Comparison of ENCODE assay signal across 23 mouse cellular contexts in the genomic region with DNA sequence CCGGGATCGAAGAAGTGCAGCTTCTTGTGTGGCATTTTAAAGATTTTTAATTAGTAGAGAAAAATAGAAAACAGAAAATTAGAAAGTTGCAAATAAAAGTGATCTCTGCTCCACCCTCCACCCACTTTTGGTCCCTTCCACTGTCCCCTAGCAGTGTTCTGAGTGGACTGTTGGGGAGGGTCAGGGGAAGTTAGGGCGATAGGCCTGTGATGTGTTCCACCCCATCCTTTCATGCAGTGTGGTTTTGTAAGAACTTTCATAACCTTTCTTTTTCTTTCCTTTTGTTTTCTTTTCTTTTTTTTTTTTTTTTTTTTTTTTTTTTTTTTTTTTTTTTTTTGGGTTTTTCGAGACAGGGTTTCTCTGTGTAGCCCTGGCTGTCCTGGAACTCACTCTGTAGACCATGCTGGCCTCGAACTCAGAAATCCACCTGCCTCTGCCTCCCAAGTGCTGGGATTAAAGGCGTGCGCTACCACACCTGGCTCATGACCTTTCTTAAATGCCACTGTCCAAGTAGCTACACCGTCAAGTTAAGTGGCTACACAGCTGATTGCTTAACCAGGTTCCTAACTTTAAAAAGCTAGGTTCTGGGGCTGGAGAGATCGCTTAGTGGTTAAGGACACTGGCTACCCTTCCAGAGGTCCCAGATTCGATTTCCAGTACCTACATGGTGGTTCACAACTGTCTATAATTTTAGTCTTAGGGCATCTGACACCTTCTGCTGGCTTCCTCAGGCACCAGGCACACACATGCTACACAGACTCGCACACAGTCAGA. TPM values are rescaled to one million over a fixed set of nuclear protein-coding genes. Genes with fewer than 3 reads are reported as not detected.
A peak's percentile ranks its signal among the peaks of the same experiment; 100 is the strongest.
DNase-seq lines count a peak whose midpoint lies in the region; ATAC-seq and TF ChIP-seq lines count a peak whose summit lies in the region.
"Had no signal": no experiment of that assay in that cellular context is flagged by ENCODE, and none has a peak within 500 bp of the region (broad histone marks: within the 10 kb centered on the region; RNA-seq: fewer than 3 reads in every experiment).

No protein-coding gene starts in this region.

- 79% methylated on average over 10 of the region's 11 CpGs for WGBS in heart, adult 2 months
- WGBS in liver, postnatal 0 days (ENCODE audit: insufficient replicate concordance): 76% methylated on average over 9 of the region's 11 CpGs
- 88% methylated on average over 10 of the region's 11 CpGs for WGBS in embryonic facial prominence, embryonic 10.5 days

- DNase-seq in heart, adult 2 months: no peak
- DNase-seq in heart, postnatal 10 days: no peak
- DNase-seq in liver, postnatal 0 days: no peak
- DNase-seq in liver (no peak), CH12.LX (ENCODE audit: extremely low read depth) (no peak)
- no peak for DNase-seq in embryonic facial prominence, embryonic 10.5 days (ENCODE audit: low spot score)
- no peak for DNase-seq in layer of hippocampus, adult 2 months (ENCODE audit: low spot score in 2 of 2)
- no peak for DNase-seq in thymus, postnatal 25 days
- DNase-seq: adrenal gland, postnatal 25 days; cerebellum, adult 9-10 months; gastrocnemius, postnatal 10 days; heart, postnatal 36 days; kidney, adult 9 months; kidney, postnatal 14 days; liver, embryonic 13.5 days; thymus, postnatal 36 days had no signal

- TF ChIP-seq CTCF in heart, adult 2 months (IDR thresholded peaks at IDR 0.05): no peak
- no peak for TF ChIP-seq CTCF in liver, postnatal 0 days (IDR thresholded peaks at IDR 0.05; ENCODE audit: low read depth)
- no peak for TF ChIP-seq CTCF in CH12.LX (conservative IDR thresholded peaks at IDR 0.05 in 1 of 2, IDR thresholded peaks at IDR 0.05 in 1 of 2; ENCODE audit: low read depth in 2 of 2, low read length in 2 of 2)
- no peak for TF ChIP-seq CTCF in layer of hippocampus, adult 2 months (conservative IDR thresholded peaks at IDR 0.05)

- H3K9me3 ChIP-seq in liver, postnatal 0 days (ENCODE audit: low read length): no peaks in the 10 kb centered on the region
- no peaks in the 10 kb centered on the region for H3K9me3 ChIP-seq in CH12.LX (replicated peaks; ENCODE audit: low read length)
- H3K9me3 ChIP-seq in embryonic facial prominence, embryonic 10.5 days: no peaks in the 10 kb centered on the region
- H3K9me3 ChIP-seq: embryonic facial prominence, embryonic 15.5 days; intestine, embryonic 15.5 days; limb, embryonic 12.5 days; liver, embryonic 13.5 days; megakaryocyte, embryonic 14.5 days; midbrain, embryonic 13.5 days had no signal

- no peak overlapping the region for H3K4me2 ChIP-seq in liver, postnatal 0 days (ENCODE audit: low read depth, low read length)
- H3K4me2 ChIP-seq in CH12.LX (ENCODE audit: insufficient read depth, low read depth, poor library complexity, severe bottlenecking): no peak overlapping the region
- H3K4me2 ChIP-seq: embryonic facial prominence, embryonic 15.5 days; hindbrain, embryonic 14.5 days; intestine, embryonic 15.5 days; limb, embryonic 12.5 days; liver, embryonic 13.5 days; midbrain, embryonic 13.5 days had no signal

- in situ Hi-C loops in CH12.LX (cut with MboI; ENCODE audit: low pct_ligation_motif_present, low pct_unique_long_range_greater_than_20kb, low sequenced_read_pairs): no loop called here

- H3K27me3 ChIP-seq in heart, adult 2 months (ENCODE audit: control insufficient read depth, insufficient read depth, low read length): no peaks in the 10 kb centered on the region
- no peaks in the 10 kb centered on the region for H3K27me3 ChIP-seq in liver, postnatal 0 days (ENCODE audit: insufficient read depth, low read length)
- no peaks in the 10 kb centered on the region for H3K27me3 ChIP-seq in CH12.LX (replicated peaks)
- no peaks in the 10 kb centered on the region for H3K27me3 ChIP-seq in embryonic facial prominence, embryonic 10.5 days (replicated peaks; ENCODE audit: low read depth, poor library complexity, severe bottlenecking)
- H3K27me3 ChIP-seq: embryonic facial prominence, embryonic 15.5 days; intestine, embryonic 15.5 days; limb, embryonic 12.5 days; liver, embryonic 13.5 days; megakaryocyte, embryonic 14.5 days; midbrain, embryonic 13.5 days had no signal

- no peak overlapping the region for H3K4me3 ChIP-seq in heart, adult 2 months
- no peak overlapping the region for H3K4me3 ChIP-seq in liver, postnatal 0 days (ENCODE audit: low read depth, low read length)
- H3K4me3 ChIP-seq in CH12.LX (replicated peaks in 1 of 3; ENCODE audit: low read depth in 2 of 3, low read length in 2 of 3, poor library complexity in 1 of 3): no peak overlapping the region
- H3K4me3 ChIP-seq in embryonic facial prominence, embryonic 10.5 days: no peak overlapping the region
- H3K4me3 ChIP-seq in layer of hippocampus, adult 2 months: no peak overlapping the region
- H3K4me3 ChIP-seq: embryonic facial prominence, embryonic 15.5 days; intestine, embryonic 15.5 days; limb, embryonic 12.5 days; liver, embryonic 13.5 days; megakaryocyte, embryonic 14.5 days; midbrain, embryonic 13.5 days had no signal

- H3K36me3 ChIP-seq in heart, adult 2 months (ENCODE audit: control insufficient read depth, insufficient read depth, low read length): peaks cover 37% of the 10 kb centered on the region
- H3K36me3 ChIP-seq in liver, postnatal 0 days (replicated peaks; ENCODE audit: insufficient read depth, low read length): peaks cover 4% of the 10 kb centered on the region; the same call in 1 of the 2 replicates
- H3K36me3 ChIP-seq in CH12.LX (replicated peaks in 1 of 2; ENCODE audit: control insufficient read depth in 1 of 2, insufficient read depth in 1 of 2, low read length in 1 of 2): peaks cover 7 to 30% of the 10 kb centered on the region in 2 experiments
- H3K36me3 ChIP-seq in embryonic facial prominence, embryonic 10.5 days (replicated peaks): no peaks in the 10 kb centered on the region
- H3K36me3 ChIP-seq: embryonic facial prominence, embryonic 15.5 days; intestine, embryonic 15.5 days; limb, embryonic 12.5 days; liver, embryonic 13.5 days; midbrain, embryonic 13.5 days had no signal

- dilution Hi-C loops in CH12.LX (cut with MboI; ENCODE audit: extremely low pct_ligation_motif_present, extremely low pct_unique_long_range_greater_than_20kb, low sequenced_read_pairs): no loop called here

- H3K27ac ChIP-seq in heart, adult 2 months: peak overlapping the region; percentile 94
- 0 out of 2 replicates have a peak overlapping the region, but pooled peaks have one; percentile 7 for H3K27ac ChIP-seq in liver, postnatal 0 days (ENCODE audit: low read depth)
- no peak overlapping the region for H3K27ac ChIP-seq in CH12.LX (ENCODE audit: insufficient read depth, low read depth)
- H3K27ac ChIP-seq in embryonic facial prominence, embryonic 10.5 days (replicated peaks): peak overlapping the region; percentile 69; the same call in 1 of the 2 replicates
- no peak overlapping the region for H3K27ac ChIP-seq in layer of hippocampus, adult 2 months
- H3K27ac ChIP-seq: hindbrain, embryonic 14.5 days; limb, embryonic 12.5 days; liver, embryonic 13.5 days; midbrain, embryonic 13.5 days had no signal

- no peaks in the 10 kb centered on the region for H3K79me2 ChIP-seq in heart, adult 2 months (replicated peaks; ENCODE audit: control insufficient read depth, insufficient read depth, low read length)
- no peaks in the 10 kb centered on the region for H3K79me2 ChIP-seq in CH12.LX (replicated peaks; ENCODE audit: control insufficient read depth, extremely low read depth, insufficient read depth, poor library complexity, severe bottlenecking)

- intact Hi-C loops in heart, adult 2 months (cut with DNase I): no loop called here
- intact Hi-C loops in heart, postnatal 10 days (cut with DNase I): no loop called here

- no peak for TF ChIP-seq EP300 in heart, adult 2 months (IDR thresholded peaks at IDR 0.05; ENCODE audit: insufficient read depth, low read depth, low read length)
- no peak for TF ChIP-seq EP300 in liver, postnatal 0 days (IDR thresholded peaks at IDR 0.05; ENCODE audit: low read depth)
- TF ChIP-seq EP300 in CH12.LX (IDR thresholded peaks at IDR 0.05; ENCODE audit: low read length): no peak

- TF ChIP-seq POLR2A in heart, adult 2 months (IDR thresholded peaks at IDR 0.05; ENCODE audit: insufficient read depth, low read depth, low read length): no peak
- no peak for TF ChIP-seq POLR2A in CH12.LX (IDR thresholded peaks at IDR 0.05; ENCODE audit: low read depth, low read length)

- no peak for TF ChIP-seq RAD21 in CH12.LX (IDR thresholded peaks at IDR 0.05; ENCODE audit: low read depth, low read length)

- H3K9ac ChIP-seq in heart, adult 2 months (ENCODE audit: low read depth, low read length): no peak overlapping the region
- no peak overlapping the region for H3K9ac ChIP-seq in liver, postnatal 0 days (replicated peaks)
- no peak overlapping the region for H3K9ac ChIP-seq in CH12.LX (ENCODE audit: insufficient read depth, low read depth)
- H3K9ac ChIP-seq: embryonic facial prominence, embryonic 15.5 days; hindbrain, embryonic 14.5 days; intestine, embryonic 15.5 days; limb, embryonic 12.5 days; liver, embryonic 13.5 days; midbrain, embryonic 13.5 days had no signal

- peaks cover 41% of the 10 kb centered on the region for H3K4me1 ChIP-seq in heart, adult 2 months (ENCODE audit: control insufficient read depth, insufficient read depth, low read length)
- peaks cover 21% of the 10 kb centered on the region for H3K4me1 ChIP-seq in liver, postnatal 0 days (ENCODE audit: insufficient read depth)
- H3K4me1 ChIP-seq in CH12.LX (ENCODE audit: control insufficient read depth in 1 of 2, insufficient read depth in 2 of 2): peaks cover 25 to 84% of the 10 kb centered on the region in 2 experiments
- H3K4me1 ChIP-seq in embryonic facial prominence, embryonic 10.5 days: peaks cover 52% of the 10 kb centered on the region

- no peak for ATAC-seq in liver, postnatal 0 days
- ATAC-seq: forebrain, embryonic 14.5 days; intestine, embryonic 15.5 days; midbrain, embryonic 13.5 days had no signal

TF ChIP-seq in CH12.LX, 34 proteins besides CTCF, POLR2A, EP300 and RAD21:
- TF ChIP-seq MAFK (IDR thresholded peaks at IDR 0.05; ENCODE audit: insufficient replicate concordance, low read length) (no peak), ZNF384 (IDR thresholded peaks at IDR 0.05; ENCODE audit: low read depth, low read length) (peak; percentile 59)

RNA-seq across cellular contexts. Expression of gene Tex2, which starts 49.6 kb away (rescaled TPM):
- total RNA-seq in heart, adult 2 months (2021): 10 to 100 TPM; 42.5 to 46.8 TPM
- 17.2 and 27.1 TPM in 2 replicates for polyA plus RNA-seq in heart, adult 2 months (2012; rRNA removed)
- total RNA-seq in heart, postnatal 10 days (2021): 10 to 100 TPM; 40.1 to 40.3 TPM
- polyA plus RNA-seq in liver, postnatal 0 days (2015; fragmentation: Nextera tagmentation; extraction: Ambion mirVana): 9.9 and 11.3 TPM in 2 replicates
- total RNA-seq in CH12.LX (2012; rRNA removed): 5.0 and 6.2 TPM in 2 replicates
- total RNA-seq in CH12.LX (2014; rRNA removed): 3.9 and 4.5 TPM in 2 replicates
- 3.9 and 4.0 TPM in 2 replicates for polyA plus RNA-seq in CH12.LX (2012; ENCODE audit: insufficient read length, low read depth)
- 6.8 and 7.5 TPM in 2 replicates for polyA plus RNA-seq in embryonic facial prominence, embryonic 10.5 days (2016; fragmentation: Nextera tagmentation; extraction: Ambion mirVana)
- 100 to 1,000 TPM; 144 TPM for total RNA-seq in layer of hippocampus, adult 2 months (2021)

Comparison
In these comparisons a context has a peak if more than half of its experiments do, and no peak if none do; other contexts are left out.
1. H3K27ac ChIP-seq: peak in heart, adult 2 months (single experiment), liver, postnatal 0 days (single experiment) and embryonic facial prominence, embryonic 10.5 days (single experiment); none in CH12.LX (single experiment) and layer of hippocampus, adult 2 months (single experiment).
2. RNA of gene Tex2, which starts 49.6 kb away (total RNA-seq): 144 TPM in layer of hippocampus, adult 2 months, 42.5 to 46.8 TPM in heart, adult 2 months and 40.1 to 40.3 TPM in heart, postnatal 10 days; 3.9 to 6.2 TPM in CH12.LX; every median in the first group is over 4 times any median in the second.